Mouse (Mus musculus) midbrain, postnatal 0 days (tissue): ENCODE data around the gene Cdh1. TPM values are rescaled to one million over a fixed set of nuclear protein-coding genes. Genes with fewer than 3 reads are reported as not detected.

Source experiments
- ATAC-seq: fragments of 200-750 bp; cut with Nextera tagmentation; 2 replicates; pipeline ENCODE4 v1.8.0; 2017; ENCODE audit warnings: moderate number of reproducible peaks, mild to moderate bottlenecking, moderate TSS enrichment, moderate library complexity; ENCODE audit not compliant: low FRiP score
- DNase-seq: peaks from one replicate; pipeline ENCODE4 v3.0.0-alpha.2; 2015; ENCODE audit warnings: low spot score
- H3K27ac ChIP-seq: fragments of 300-500 bp; sonication (generic); 2 replicates; pipeline ENCODE4 v1.5.1; 2014; ENCODE audit warnings: low read depth, mild to moderate bottlenecking, low read length, mixed read lengths
- H3K27me3 ChIP-seq: fragments of 300-500 bp; sonication (generic); 2 replicates; pipeline ENCODE4 v1.6.1; 2014; ENCODE audit warnings: low read length, control low read depth, mixed read lengths; ENCODE audit not compliant: insufficient read depth
- H3K36me3 ChIP-seq: fragments of 300-500 bp; sonication (generic); 2 replicates; pipeline ENCODE4 v1.6.1; 2014; ENCODE audit warnings: low read length, control low read depth, mixed read lengths; ENCODE audit not compliant: insufficient read depth
- H3K4me1 ChIP-seq: fragments of 300-500 bp; sonication (generic); 2 replicates; pipeline ENCODE4 v1.6.1; 2014; ENCODE audit warnings: mild to moderate bottlenecking, control low read depth, antibody characterized with exemption, low read length, mixed read lengths; ENCODE audit not compliant: insufficient read depth
- H3K4me2 ChIP-seq: fragments of 300-500 bp; sonication (generic); 2 replicates; pipeline ENCODE4 v1.6.1; 2014; ENCODE audit warnings: low read depth, mild to moderate bottlenecking, low read length, mixed read lengths; ENCODE audit not compliant: poor library complexity, severe bottlenecking
- H3K4me3 ChIP-seq: fragments of 300-500 bp; sonication (generic); 2 replicates; pipeline ENCODE4 v1.5.1; 2014; ENCODE audit warnings: low read depth, mild to moderate bottlenecking, low read length, moderate library complexity
- H3K9ac ChIP-seq: fragments of 300-500 bp; sonication (generic); replicated peaks from 2 replicates; pipeline ENCODE4 v1.6.1; 2014; ENCODE audit warnings: mild to moderate bottlenecking, low read length, moderate library complexity, mixed read lengths; ENCODE audit not compliant: poor library complexity, severe bottlenecking
- H3K9me3 ChIP-seq: fragments of 300-500 bp; sonication (generic); 2 replicates; pipeline ENCODE4 v1.6.1; 2016; ENCODE audit warnings: low read length, control low read depth
- CTCF ChIP-seq: IDR thresholded peaks from 2 replicates; pipeline ENCODE4 v1.5.1; 2016; ENCODE audit warnings: antibody characterized with exemption, mild to moderate bottlenecking
- WGBS: fragments of 180-500 bp; shearing (Covaris S2); extraction: QIAGEN DNeasy Blood & Tissue Kit; methylation state at CpG from one replicate; pipeline ENCODE4 v1.1.7; 2014; 5-methylcytosine and 5-hydroxymethylcytosine counted together
- polyA plus RNA-seq: library from polyadenylated mRNA; unstranded; fragments of >200 nt; fragmentation: Nextera tagmentation; extraction: Ambion mirVana; gene quantifications from 2 replicates; pipeline ENCODE4 v1.2.1, GENCODE M21; 2015
- total RNA-seq: library from RNA; depleted of rRNA; stranded (reverse); fragments of >200 nt; gene quantifications from 2 replicates; pipeline ENCODE4 v1.2.3, GENCODE M21; 2014; rRNA removed

Cdh1 gene
- total and polyA plus RNA-seq, 2 experiments from 2014 or later = 6.9 to 7.9 TPM

DNA sequence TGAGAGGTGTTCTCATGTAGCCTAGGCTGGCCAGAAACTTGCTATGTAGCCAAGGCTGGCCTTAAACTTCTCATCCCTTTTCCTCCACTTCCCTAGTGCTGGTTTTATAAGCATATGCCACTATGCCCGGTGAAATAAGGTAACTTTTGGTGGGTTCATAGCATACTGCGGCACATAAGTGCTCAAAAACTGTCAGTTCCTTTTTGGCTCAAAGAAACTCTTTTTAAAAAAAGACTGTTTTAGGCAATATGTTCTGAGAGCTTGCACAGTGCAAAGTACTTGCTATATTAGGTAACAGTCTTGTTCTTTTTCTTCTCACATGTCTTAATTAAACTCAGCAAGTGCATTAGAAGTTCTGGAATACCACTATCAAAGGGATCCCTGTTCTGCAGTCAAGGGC lies 106.9 kb downstream of the Cdh1 start:
- Histone ChIP-seq H3K4me1 (no peaks in the 10 kb centered on the region), H3K4me2 (no peak overlapping the region), H3K4me3 (no peak overlapping the region), H3K36me3 (no peaks in the 10 kb centered on the region), H3K9me3 (no peaks in the 10 kb centered on the region), H3K9ac (no peak overlapping the region), H3K27me3 (no peaks in the 10 kb centered on the region), H3K27ac (no peak overlapping the region)
- TF ChIP-seq CTCF = no peak
- 95% methylated on average over 2 of the region's 2 CpGs for WGBS
- DNase-seq (no peak), ATAC-seq (no peak)

GRCm38 (mm10) chr8:106712487-106712886 lies 109.3 kb downstream of the Cdh1 start:
- Histone ChIP-seq H3K4me2 (no peak overlapping the region), H3K27me3 (0 out of 2 replicates have a peak, but pooled peaks cover 2% of the 10 kb centered on the region), H3K9ac (no peak overlapping the region), H3K4me1 (no peaks in the 10 kb centered on the region), H3K9me3 (no peaks in the 10 kb centered on the region), H3K36me3 (no peaks in the 10 kb centered on the region), H3K27ac (no peak overlapping the region), H3K4me3 (no peak overlapping the region)
- DNase-seq (no peak), ATAC-seq (no peak)
- 64% methylated on average over 3 of the region's 3 CpGs for WGBS
- no peak for TF ChIP-seq CTCF

DNA sequence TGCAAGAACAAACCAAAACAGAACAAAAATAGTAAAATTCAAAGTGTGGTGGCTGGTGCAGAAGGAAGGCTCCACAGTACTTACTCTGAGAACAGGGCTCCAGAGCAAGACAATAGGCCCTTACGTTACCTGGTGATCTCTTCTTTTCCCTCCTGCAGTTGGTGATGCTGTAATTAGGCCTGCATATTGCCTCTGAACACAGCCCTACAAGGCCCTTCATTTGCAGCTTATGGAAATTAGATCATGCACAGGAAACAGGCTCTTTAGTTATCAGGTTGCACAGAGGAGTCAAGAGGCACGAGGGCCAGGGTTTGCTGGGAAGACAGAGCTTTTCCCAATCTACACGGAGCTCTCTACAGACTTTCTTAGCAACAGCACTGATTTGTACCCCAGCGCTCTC lies 111.1 kb downstream of the Cdh1 start:
- 0 out of 2 replicates have a peak, but pooled peaks cover 2% of the 10 kb centered on the region for H3K27me3 ChIP-seq
- 72% methylated on average over 4 of the region's 4 CpGs for WGBS
- no peak for TF ChIP-seq CTCF
- H3K9me3 ChIP-seq = no peaks in the 10 kb centered on the region
- no peak overlapping the region for H3K27ac ChIP-seq
- no peak overlapping the region for H3K4me2 ChIP-seq
- H3K36me3 ChIP-seq = no peaks in the 10 kb centered on the region
- no peak for DNase-seq
- no peak for ATAC-seq
- peaks cover 3% of the 10 kb centered on the region; the same call in 1 of the 2 replicates for H3K4me1 ChIP-seq
- no peak overlapping the region for H3K9ac ChIP-seq
- no peak overlapping the region for H3K4me3 ChIP-seq

DNA sequence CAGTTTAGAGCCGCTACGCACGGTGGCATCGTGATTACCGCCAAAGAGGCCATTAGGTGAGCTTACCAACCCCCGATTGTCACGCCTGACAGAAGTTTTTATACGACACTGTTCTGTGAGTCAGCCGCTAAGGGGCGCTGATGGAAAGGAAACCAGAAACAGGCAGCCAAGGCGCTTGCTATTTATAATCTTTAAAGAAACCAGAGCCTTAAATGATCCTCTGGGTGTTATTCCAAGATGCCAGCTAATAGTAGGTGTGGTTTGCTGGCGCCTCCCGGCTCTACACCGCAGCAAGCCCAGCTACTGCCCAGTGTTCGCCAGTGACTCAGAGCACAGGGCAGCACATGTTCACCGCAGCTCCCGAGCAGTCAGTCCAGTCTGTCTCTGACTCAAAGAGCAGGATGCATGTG lies 114.9 kb downstream of the Cdh1 start:
- no peaks in the 10 kb centered on the region for H3K36me3 ChIP-seq
- whole genome bisulfite sequencing = 24% methylated on average over 17 of the region's 17 CpGs
- peaks cover 3% of the 10 kb centered on the region; the same call in 1 of the 2 replicates for H3K4me1 ChIP-seq
- no peaks in the 10 kb centered on the region for H3K9me3 ChIP-seq
- peak; percentile 92 for TF ChIP-seq CTCF
- peak overlapping the region; percentile 8; the same call in 1 of the 2 replicates for H3K4me3 ChIP-seq
- H3K9ac ChIP-seq = peak overlapping the region; percentile 29; the same call in 1 of the 2 replicates
- peak overlapping the region; percentile 41 for H3K4me2 ChIP-seq
- peak; percentile 91 for DNase-seq
- 0 out of 2 replicates have a peak, but pooled peaks cover 2% of the 10 kb centered on the region for H3K27me3 ChIP-seq
- H3K27ac ChIP-seq = no peak overlapping the region
- peak; percentile 49; the same call in 1 of the 2 replicates for ATAC-seq

Other genes with a start within 250 kb of the Cdh1 start
- gene Zfp90, start 188.0 kb upstream of the Cdh1 start, total RNA-seq = 28.6 and 30.4 TPM in 2 replicates
- gene Zfp90, start 188.0 kb upstream of the Cdh1 start, polyA plus RNA-seq = 34.8 and 36.5 TPM in 2 replicates
- gene 6030452D12Rik, start 102.8 kb upstream of the Cdh1 start, total RNA-seq = not detected in 2 replicates
- gene 6030452D12Rik, start 102.8 kb upstream of the Cdh1 start, polyA plus RNA-seq = not detected in 2 replicates
- gene Cdh3, start 92.5 kb upstream of the Cdh1 start, total RNA-seq = 1.3 and 4.3 TPM in 2 replicates
- gene Cdh3, start 92.5 kb upstream of the Cdh1 start, polyA plus RNA-seq = 0.67 and 1.1 TPM in 2 replicates
- gene Gm10073, start 29.9 kb upstream of the Cdh1 start, total RNA-seq = 26.8 and 46.4 TPM in 2 replicates
- gene Gm10073, start 29.9 kb upstream of the Cdh1 start, polyA plus RNA-seq = 4.9 and 6.0 TPM in 2 replicates
- 6.1 and 7.3 TPM in 2 replicates for gene Tango6, start 79.7 kb downstream of the Cdh1 start, total RNA-seq
- gene Tango6, start 79.7 kb downstream of the Cdh1 start, polyA plus RNA-seq = 3.0 and 3.1 TPM in 2 replicates